Comparison of ENCODE assay signal across 23 mouse cellular contexts in genomic region chr19:57439296-57439695, GRCm38 (mm10). TPM values are rescaled to one million over a fixed set of nuclear protein-coding genes. Genes with fewer than 3 reads are reported as not detected.
DNase-seq lines count a peak whose midpoint lies in the region; ATAC-seq and TF ChIP-seq lines count a peak whose summit lies in the region.
"Had no signal": no experiment of that assay in that cellular context is flagged by ENCODE, and none has a peak within 500 bp of the region (broad histone marks: within the 10 kb centered on the region; RNA-seq: fewer than 3 reads in every experiment).

No protein-coding gene starts in this region.

- no peak overlapping the region for H3ac ChIP-seq in myocyte (ENCODE audit: control insufficient read depth, insufficient read length)

- no peaks in the 10 kb centered on the region for H3K36me3 ChIP-seq in myocyte (ENCODE audit: control insufficient read depth, insufficient read depth)
- H3K36me3 ChIP-seq: embryonic facial prominence, embryonic 13.5 days; embryonic facial prominence, embryonic 15.5 days; forebrain, embryonic 10.5 days; forebrain, embryonic 12.5 days; G1E had no signal

- no peak for TF ChIP-seq POLR2A in myocyte (IDR thresholded peaks at IDR 0.05; ENCODE audit: insufficient read length, low read depth)

- no peaks in the 10 kb centered on the region for H3K79me2 ChIP-seq in myocyte (ENCODE audit: control insufficient read depth, insufficient read depth)

- no peak overlapping the region for H3K4me2 ChIP-seq in myocyte (ENCODE audit: low read depth)
- H3K4me2 ChIP-seq: embryonic facial prominence, embryonic 13.5 days; embryonic facial prominence, embryonic 15.5 days; forebrain, embryonic 12.5 days had no signal

- H3K4me3 ChIP-seq in myocyte = no peak overlapping the region
- H3K4me3 ChIP-seq: embryonic facial prominence, embryonic 13.5 days; embryonic facial prominence, embryonic 15.5 days; erythroblast, embryonic 14.5 days; forebrain, embryonic 10.5 days; forebrain, embryonic 12.5 days had no signal

- ATAC-seq in megakaryocyte, adult 5-6 weeks (ENCODE audit: poor library complexity, severe bottlenecking) = no peak
- ATAC-seq: activated CD4-positive, CD25-positive, alpha-beta regulatory T cell, adult 4 months; forebrain, embryonic 14.5 days; forebrain, embryonic 16.5 days had no signal

- no peaks in the 10 kb centered on the region for H3K27me3 ChIP-seq in myocyte (ENCODE audit: control insufficient read depth, insufficient read depth, insufficient read length)
- H3K27me3 ChIP-seq: embryonic facial prominence, embryonic 15.5 days; forebrain, embryonic 12.5 days had no signal

- peak; percentile 6 for DNase-seq in adrenal gland, adult 2 months
- DNase-seq in adrenal gland, postnatal 36 days = no peak
- DNase-seq in 3T3-L1 (ENCODE audit: low read depth, low spot score) (peak; percentile 57), NIH3T3 (ENCODE audit: low read depth) (peak; percentile 25)
- DNase-seq in kidney, adult 9 months = no peak
- DNase-seq: adrenal gland, postnatal 14 days; cerebellum, adult 11-12 months; cerebellum, adult 2 months; cerebellum, adult 9-10 months; cerebellum, postnatal 10 days; cerebellum, postnatal 25 days; embryo, embryonic 11 days had no signal

TF ChIP-seq in myocyte, 11 proteins besides CTCF, POLR2A, EP300 and RAD21:
- peak; percentile 35; the same call in 1 of the 2 replicates for TF ChIP-seq CEBPB (IDR thresholded peaks at IDR 0.05; ENCODE audit: insufficient read depth, poor library complexity, severe bottlenecking)
- TF ChIP-seq SRF (IDR thresholded peaks at IDR 0.05; ENCODE audit: control insufficient read depth, insufficient read length, low read depth) = no peak

RNA-seq across cellular contexts. Expression of gene Trub1, which starts 13.4 kb away (rescaled TPM):
- 10 to 100 TPM; 13.9 to 15.1 TPM for total RNA-seq in adrenal gland, adult 2 months (2021)
- 9.9 and 11.8 TPM in 2 replicates for polyA plus RNA-seq in adrenal gland, adult 2 months (2012; rRNA removed)
- total RNA-seq in adrenal gland, postnatal 36 days (2021) = 10 to 100 TPM; 12.7 to 19.5 TPM
- polyA plus RNA-seq in myocyte (2012; fragmentation: generic; extraction: Trizol) = 4.7 TPM
- total RNA-seq in megakaryocyte, adult 5-6 weeks (2015) = 2.1 and 3.9 TPM in 2 replicates
- total RNA-seq in megakaryocyte, adult 5-6 weeks (2017) = 3.5 and 3.6 TPM in 2 replicates

Comparison
In these comparisons a context has a peak if more than half of its experiments do, and no peak if none do; other contexts are left out.
1. DNase-seq: peak in adrenal gland, adult 2 months (single experiment), 3T3-L1 (single experiment) and NIH3T3 (single experiment); none in adrenal gland, postnatal 36 days (0 of 2) and kidney, adult 9 months (single experiment).